ENCODE assay signal across 10 mouse cellular contexts in the genomic region with DNA sequence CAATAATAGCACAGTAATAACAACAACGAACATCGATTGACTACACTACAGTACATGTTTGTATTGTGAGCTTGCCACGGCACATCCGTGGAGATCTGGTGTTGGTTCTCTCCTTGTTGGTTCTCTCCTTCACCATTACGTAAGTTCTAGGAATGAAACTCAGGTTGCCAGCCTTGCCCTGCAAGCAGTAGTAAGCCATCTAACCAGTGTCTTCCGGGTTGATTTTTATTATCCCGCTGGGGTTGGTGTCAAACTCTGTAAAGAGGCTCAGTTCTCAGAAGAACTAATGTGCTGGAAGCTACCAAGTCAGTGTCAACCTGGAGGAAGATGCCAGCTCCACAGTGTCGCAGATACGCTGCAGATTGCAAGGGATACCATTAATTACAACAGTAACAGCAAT. TPM values are rescaled to one million over a fixed set of nuclear protein-coding genes. Genes with fewer than 3 reads are reported as not detected.
DNase-seq lines count a peak whose midpoint lies in the region; ATAC-seq and TF ChIP-seq lines count a peak whose summit lies in the region.
"Had no signal": no experiment of that assay in that cellular context is flagged by ENCODE, and none has a peak within 500 bp of the region (broad histone marks: within the 10 kb centered on the region; RNA-seq: fewer than 3 reads in every experiment).

No protein-coding gene starts in this region.

- TF ChIP-seq POLR2A in olfactory bulb, adult 2 months (IDR thresholded peaks at IDR 0.05; ENCODE audit: insufficient read depth, low read depth, low read length) = no peak

- no peak overlapping the region for H3K9ac ChIP-seq in lung, embryonic 15.5 days

- no peaks in the 10 kb centered on the region for H3K9me3 ChIP-seq in lung, embryonic 15.5 days
- H3K9me3 ChIP-seq in limb, embryonic 10.5 days (replicated peaks) = no peaks in the 10 kb centered on the region

- H3K36me3 ChIP-seq in lung, embryonic 15.5 days = no peaks in the 10 kb centered on the region
- H3K36me3 ChIP-seq in limb, embryonic 10.5 days = no peaks in the 10 kb centered on the region

- H3K27me3 ChIP-seq in lung, embryonic 15.5 days = 0 out of 2 replicates have a peak, but pooled peaks cover 4% of the 10 kb centered on the region
- peaks cover 31% of the 10 kb centered on the region for H3K27me3 ChIP-seq in limb, embryonic 10.5 days (ENCODE audit: low read depth, poor library complexity, severe bottlenecking)

- DNase-seq in cerebellum, adult 11 months = no peak
- no peak for DNase-seq in lung, postnatal 36 days
- no peak for DNase-seq in limb, embryonic 10.5 days (ENCODE audit: low spot score)
- DNase-seq in adrenal gland, postnatal 4 days (ENCODE audit: low spot score in 2 of 2) = no peak
- no peak for DNase-seq in heart, postnatal 25 days (ENCODE audit: low spot score)
- DNase-seq: kidney, adult 9 months had no signal

- peak overlapping the region; percentile 54 for H3K4me3 ChIP-seq in lung, embryonic 15.5 days
- H3K4me3 ChIP-seq in limb, embryonic 10.5 days = peak overlapping the region; percentile 73
- H3K4me3 ChIP-seq in olfactory bulb, adult 2 months (ENCODE audit: insufficient read depth, low read depth, low read length) = peak overlapping the region; percentile 60

- peak; percentile 43 for ATAC-seq in cerebellum, adult (ENCODE audit: insufficient number of reproducible peaks, low FRiP score, low TSS enrichment)
- peak; percentile 12; the same call in 1 of the 2 replicates for ATAC-seq in lung, embryonic 15.5 days (ENCODE audit: borderline replicate concordance, extremely low read depth, low FRiP score, low TSS enrichment)

- H3K4me2 ChIP-seq in lung, embryonic 15.5 days = peak overlapping the region; percentile 98

- 56% methylated on average over 9 of the region's 9 CpGs for WGBS in lung, embryonic 15.5 days
- WGBS in limb, embryonic 10.5 days = 70% methylated on average over 9 of the region's 9 CpGs
- 31% methylated on average over 9 of the region's 9 CpGs for WGBS in olfactory bulb, adult 2 months

- no peak overlapping the region for H3K27ac ChIP-seq in lung, embryonic 15.5 days
- no peak overlapping the region for H3K27ac ChIP-seq in limb, embryonic 10.5 days
- no peak overlapping the region for H3K27ac ChIP-seq in olfactory bulb, adult 2 months (ENCODE audit: insufficient read depth, low read depth, low read length)

- intact Hi-C loops in heart, postnatal 25 days (cut with DNase I) = no loop called here

- no peak for TF ChIP-seq CTCF in olfactory bulb, adult 2 months (IDR thresholded peaks at IDR 0.05; ENCODE audit: insufficient read depth, low read depth, low read length)

- peaks cover 6% of the 10 kb centered on the region; the same call in 1 of the 2 replicates for H3K4me1 ChIP-seq in lung, embryonic 15.5 days
- H3K4me1 ChIP-seq in limb, embryonic 10.5 days = peaks cover 11% of the 10 kb centered on the region
- peaks cover 7% of the 10 kb centered on the region for H3K4me1 ChIP-seq in olfactory bulb, adult 2 months (ENCODE audit: control insufficient read depth, insufficient read depth, low read length)

RNA-seq across cellular contexts. Expression of a gene that starts 0.8 kb away (rescaled TPM):
- polyA plus RNA-seq in lung, embryonic 15.5 days (2015; fragmentation: Nextera tagmentation; extraction: Ambion mirVana) = 1.1 and 1.2 TPM in 2 replicates
- polyA plus RNA-seq in limb, embryonic 10.5 days (2016; fragmentation: Nextera tagmentation; extraction: Ambion mirVana) = 0.49 and 1.1 TPM in 2 replicates
- polyA plus RNA-seq in olfactory bulb, adult 2 months (2012; ENCODE audit: insufficient read depth, insufficient read length, low replicate concordance, missing spikeins) = not detected in 2 replicates
- total RNA-seq in adrenal gland, postnatal 4 days (2021) = under 1 TPM; 0.48 to 0.53 TPM
- total RNA-seq in heart, postnatal 25 days (2021) = not detected

RNA-seq across cellular contexts. Expression of a gene that starts 26.7 kb away (rescaled TPM):
- polyA plus RNA-seq in lung, embryonic 15.5 days (2015; fragmentation: Nextera tagmentation; extraction: Ambion mirVana) = 0.09 TPM in 1 of 2 replicates, not detected in the other
- 0.14 and 0.20 TPM in 2 replicates for polyA plus RNA-seq in limb, embryonic 10.5 days (2016; fragmentation: Nextera tagmentation; extraction: Ambion mirVana)
- polyA plus RNA-seq in olfactory bulb, adult 2 months (2012; ENCODE audit: insufficient read depth, insufficient read length, low replicate concordance, missing spikeins) = not detected in 2 replicates
- total RNA-seq in adrenal gland, postnatal 4 days (2021) = not detected
- total RNA-seq in heart, postnatal 25 days (2021) = not detected
- total RNA-seq: adrenal gland, postnatal 10 days had no signal
